Mouse (Mus musculus) R1 (cell line): ENCODE data around the gene Hist1h3e.
"Not testable (repeated sequence)": the region's sequence is repeated elsewhere in the genome, so short reads cannot be mapped to it uniquely, and the experiment has no call there.

ENCODE experiments used
- DNase-seq: peaks from one replicate; pipeline ENCODE4 v3.0.0-alpha.2; 2018; ENCODE audit warnings: low read depth, low spot score

Hist1h3e gene

GRCm38 (mm10) chr13:23562699-23563462, 712 bp upstream of the Hist1h3e start:
- DNase-seq: peak; percentile 93

- not testable (repeated sequence) for DNase-seq
These were observed 662 bp downstream of the Hist1h3e start for GRCm38 (mm10) chr13:23561531-23561882.

GRCm38 (mm10) chr13:23560699-23561098, 1.5 kb downstream of the Hist1h3e start:
- not testable (repeated sequence) for DNase-seq

GRCm38 (mm10) chr13:23556906-23557305, 5.3 kb downstream of the Hist1h3e start:
- DNase-seq: no peak

GRCm38 (mm10) chr13:23555839-23556416, 6.2 kb downstream of the Hist1h3e start:
- DNase-seq: peak; percentile 99

- peak; percentile 94 for DNase-seq
These were observed 7.0 kb downstream of the Hist1h3e start for GRCm38 (mm10) chr13:23554925-23555838.

GRCm38 (mm10) chr13:23554393-23554792, 7.8 kb downstream of the Hist1h3e start:
- no peak for DNase-seq

GRCm38 (mm10) chr13:23552962-23553361, 9.2 kb downstream of the Hist1h3e start, which contains the start of gene Hist1h1d:
Gene Hist1h1d, plus strand, starts transcription at chr13:23553262.
- no peak for DNase-seq

- no peak for DNase-seq
These were observed 9.9 kb downstream of the Hist1h3e start for GRCm38 (mm10) chr13:23551931-23552914.

GRCm38 (mm10) chr13:23551146-23551834, 10.9 kb downstream of the Hist1h3e start, which contains the start of gene Hist1h4f:
Gene Hist1h4f, minus strand, starts transcription at chr13:23551648.
- peak; percentile 98 for DNase-seq

- no peak for DNase-seq
These were observed 11.4 kb downstream of the Hist1h3e start for GRCm38 (mm10) chr13:23550761-23551145.

- no peak for DNase-seq
These were observed 15.5 kb downstream of the Hist1h3e start for GRCm38 (mm10) chr13:23546694-23547093.

GRCm38 (mm10) chr13:23544787-23545120, 17.4 kb downstream of the Hist1h3e start:
- not testable (repeated sequence) for DNase-seq

GRCm38 (mm10) chr13:23543965-23544786, 18.0 kb downstream of the Hist1h3e start, which contains the start of gene Hist1h3f:
Gene Hist1h3f, plus strand, starts transcription at chr13:23544052.
- DNase-seq: peak; percentile 96

- peak; percentile 97 for DNase-seq
These were observed 19.1 kb downstream of the Hist1h3e start, which contains the start of gene Hist1h2bh for GRCm38 (mm10) chr13:23542999-23543607. Gene Hist1h2bh, minus strand, starts transcription at chr13:23543392.

GRCm38 (mm10) chr13:23542225-23542980, 19.8 kb downstream of the Hist1h3e start:
- DNase-seq: not testable (repeated sequence)

- no peak for DNase-seq
These were observed 20.7 kb downstream of the Hist1h3e start for GRCm38 (mm10) chr13:23541497-23541896.

GRCm38 (mm10) chr13:23539821-23540220, 22.3 kb downstream of the Hist1h3e start:
- not testable (repeated sequence) for DNase-seq
